In genomic region chr14:54425540-54425939, GRCm38 (mm10) we compare ENCODE assay signal across 14 mouse cellular contexts. TPM values are rescaled to one million over a fixed set of nuclear protein-coding genes. Genes with fewer than 3 reads are reported as not detected.
DNase-seq lines count a peak whose midpoint lies in the region; ATAC-seq and TF ChIP-seq lines count a peak whose summit lies in the region.
"Had no signal": no experiment of that assay in that cellular context is flagged by ENCODE, and none has a peak within 500 bp of the region (broad histone marks: within the 10 kb centered on the region; RNA-seq: fewer than 3 reads in every experiment).

No protein-coding gene starts in this region.

- no peak for TF ChIP-seq CTCF in G1E (IDR thresholded peaks at IDR 0.05; ENCODE audit: low read depth, low read length)
- no peak for TF ChIP-seq CTCF in forebrain, postnatal 0 days (IDR thresholded peaks at IDR 0.05; ENCODE audit: low read depth)

- no peak overlapping the region for H3K27ac ChIP-seq in heart, embryonic 15.5 days
- no peak overlapping the region for H3K27ac ChIP-seq in heart, embryonic 10.5 days
- 0 out of 2 replicates have a peak overlapping the region, but pooled peaks have one; percentile 96 for H3K27ac ChIP-seq in forebrain, postnatal 0 days (ENCODE audit: low read depth, low read length)
- H3K27ac ChIP-seq in midbrain, embryonic 12.5 days (replicated peaks): no peak overlapping the region

- 0 out of 2 replicates have a peak overlapping the region, but pooled peaks have one; percentile 73 for H3K4me2 ChIP-seq in heart, embryonic 15.5 days
- H3K4me2 ChIP-seq in forebrain, postnatal 0 days (ENCODE audit: low read depth): 0 out of 2 replicates have a peak overlapping the region, but pooled peaks have one; percentile 70
- H3K4me2 ChIP-seq in midbrain, embryonic 12.5 days (replicated peaks): peak overlapping the region; percentile 64

- H3K9ac ChIP-seq in heart, embryonic 15.5 days: no peak overlapping the region
- H3K9ac ChIP-seq in forebrain, postnatal 0 days: no peak overlapping the region
- no peak overlapping the region for H3K9ac ChIP-seq in midbrain, embryonic 12.5 days (replicated peaks)
- H3K9ac ChIP-seq: limb, embryonic 15.5 days had no signal

- H3K4me1 ChIP-seq in heart, embryonic 15.5 days (replicated peaks): peaks cover 41% of the 10 kb centered on the region
- peaks cover 17% of the 10 kb centered on the region for H3K4me1 ChIP-seq in heart, embryonic 10.5 days
- H3K4me1 ChIP-seq in G1E (ENCODE audit: insufficient read depth, low read depth, low read length): peaks cover 70% of the 10 kb centered on the region
- no peaks in the 10 kb centered on the region; the same call in 1 of the 2 replicates for H3K4me1 ChIP-seq in forebrain, postnatal 0 days (ENCODE audit: insufficient read depth)
- H3K4me1 ChIP-seq in midbrain, embryonic 12.5 days: peaks cover 32% of the 10 kb centered on the region

- 46% methylated on average over 1 of the region's 1 CpGs for WGBS in heart, embryonic 15.5 days
- 69% methylated on average over 1 of the region's 1 CpGs for WGBS in heart, embryonic 10.5 days
- 86% methylated on average over 1 of the region's 1 CpGs for WGBS in forebrain, postnatal 0 days
- WGBS in midbrain, embryonic 12.5 days: 91% methylated on average over 1 of the region's 1 CpGs

- no peak overlapping the region for H3K4me3 ChIP-seq in heart, embryonic 15.5 days
- no peak overlapping the region for H3K4me3 ChIP-seq in heart, embryonic 10.5 days
- H3K4me3 ChIP-seq in G1E (ENCODE audit: low read depth, low read length): peak overlapping the region; percentile 95; the same call in 1 of the 2 replicates
- H3K4me3 ChIP-seq in forebrain, postnatal 0 days (ENCODE audit: low read depth, low read length): no peak overlapping the region
- H3K4me3 ChIP-seq in midbrain, embryonic 12.5 days: peak overlapping the region; percentile 86; the same call in 1 of the 2 replicates

- no peaks in the 10 kb centered on the region for H3K27me3 ChIP-seq in heart, embryonic 15.5 days
- H3K27me3 ChIP-seq in heart, embryonic 10.5 days (ENCODE audit: insufficient read depth, poor library complexity, severe bottlenecking): no peaks in the 10 kb centered on the region
- H3K27me3 ChIP-seq in G1E (ENCODE audit: insufficient read depth, low read length): no peaks in the 10 kb centered on the region
- H3K27me3 ChIP-seq in forebrain, postnatal 0 days (ENCODE audit: insufficient read depth, low read length): no peaks in the 10 kb centered on the region
- no peaks in the 10 kb centered on the region for H3K27me3 ChIP-seq in midbrain, embryonic 12.5 days
- H3K27me3 ChIP-seq: limb, embryonic 15.5 days had no signal

- H3K9me3 ChIP-seq in heart, embryonic 15.5 days (replicated peaks): no peaks in the 10 kb centered on the region
- H3K9me3 ChIP-seq in heart, embryonic 10.5 days: no peaks in the 10 kb centered on the region; the same call in 1 of the 2 replicates
- no peaks in the 10 kb centered on the region for H3K9me3 ChIP-seq in G1E (replicated peaks)
- no peaks in the 10 kb centered on the region for H3K9me3 ChIP-seq in forebrain, postnatal 0 days (ENCODE audit: low read length)
- H3K9me3 ChIP-seq in midbrain, embryonic 12.5 days: no peaks in the 10 kb centered on the region
- H3K9me3 ChIP-seq: limb, embryonic 15.5 days had no signal

- no peak for DNase-seq in heart, embryonic 10.5 days (ENCODE audit: low spot score)
- DNase-seq in G1E (ENCODE audit: low spot score): no peak
- DNase-seq in forebrain, postnatal 0 days: no peak
- no peak for DNase-seq in spleen, postnatal 14 days (ENCODE audit: low spot score in 2 of 2)
- DNase-seq in frontal cortex, postnatal 36 days (ENCODE audit: low spot score in 2 of 2): no peak
- DNase-seq in heart, postnatal 4 days: no peak
- DNase-seq: cerebellum, adult 11 months; heart, adult 18-20 months; kidney, postnatal 14 days; thymus, postnatal 14 days had no signal

- no peak for ATAC-seq in heart, embryonic 15.5 days (replicated peaks; ENCODE audit: insufficient number of reproducible peaks, insufficient read depth, low FRiP score, low read depth)
- ATAC-seq in G1E (ENCODE audit: extremely low read depth, insufficient number of reproducible peaks, low FRiP score, poor library complexity, severe bottlenecking): no peak
- no peak for ATAC-seq in forebrain, postnatal 0 days
- ATAC-seq in midbrain, embryonic 12.5 days (ENCODE audit: low FRiP score, low read depth): no peak

- H3K36me3 ChIP-seq in heart, embryonic 15.5 days: 0 out of 2 replicates have a peak, but pooled peaks cover 4% of the 10 kb centered on the region
- H3K36me3 ChIP-seq in heart, embryonic 10.5 days: peaks cover 14% of the 10 kb centered on the region; the same call in 1 of the 2 replicates
- peaks cover 35% of the 10 kb centered on the region for H3K36me3 ChIP-seq in G1E (replicated peaks)
- H3K36me3 ChIP-seq in forebrain, postnatal 0 days (ENCODE audit: insufficient read depth): peaks cover 8% of the 10 kb centered on the region
- H3K36me3 ChIP-seq in midbrain, embryonic 12.5 days: peaks cover 10% of the 10 kb centered on the region; the same call in 1 of the 2 replicates

RNA-seq across cellular contexts. Expression of gene Mrpl52, which starts 1.2 kb away (rescaled TPM):
- 196 and 285 TPM in 2 replicates for polyA plus RNA-seq in heart, embryonic 15.5 days (2015; fragmentation: Nextera tagmentation; extraction: Ambion mirVana)
- 222 and 228 TPM in 2 replicates for polyA plus RNA-seq in heart, embryonic 10.5 days (2016; fragmentation: Nextera tagmentation; extraction: Ambion mirVana)
- total RNA-seq in G1E (2014; fragmentation: Nextera tagmentation) (318 and 469 TPM in 2 replicates), G1E (2017) (238 and 282 TPM in 2 replicates)
- polyA plus RNA-seq in G1E (2012): 1,643 and 2,190 TPM in 2 replicates
- total RNA-seq in forebrain, postnatal 0 days (2014; rRNA removed): 151 and 217 TPM in 2 replicates
- polyA plus RNA-seq in forebrain, postnatal 0 days (2015; fragmentation: Nextera tagmentation; extraction: Ambion mirVana): 277 and 336 TPM in 2 replicates
- polyA plus RNA-seq in midbrain, embryonic 12.5 days (2016; fragmentation: Nextera tagmentation; extraction: Ambion mirVana): 262 and 264 TPM in 2 replicates
- 100 to 1,000 TPM; 185 to 194 TPM for total RNA-seq in heart, postnatal 4 days (2021)

RNA-seq across cellular contexts. Expression of gene Mmp14, which starts 5.9 kb away (rescaled TPM):
- polyA plus RNA-seq in heart, embryonic 15.5 days (2015; fragmentation: Nextera tagmentation; extraction: Ambion mirVana): 91.2 and 125 TPM in 2 replicates
- 80.3 and 108 TPM in 2 replicates for polyA plus RNA-seq in heart, embryonic 10.5 days (2016; fragmentation: Nextera tagmentation; extraction: Ambion mirVana)
- total RNA-seq in G1E (2014; fragmentation: Nextera tagmentation): 60.4 and 66.0 TPM in 2 replicates
- total RNA-seq in G1E (2017): 28.6 and 33.8 TPM in 2 replicates
- polyA plus RNA-seq in G1E (2012): 108 and 147 TPM in 2 replicates
- total RNA-seq in forebrain, postnatal 0 days (2014; rRNA removed): 29.0 and 40.7 TPM in 2 replicates
- 32.5 and 39.1 TPM in 2 replicates for polyA plus RNA-seq in forebrain, postnatal 0 days (2015; fragmentation: Nextera tagmentation; extraction: Ambion mirVana)
- 84.8 and 88.6 TPM in 2 replicates for polyA plus RNA-seq in midbrain, embryonic 12.5 days (2016; fragmentation: Nextera tagmentation; extraction: Ambion mirVana)
- 100 to 1,000 TPM; 129 to 131 TPM for total RNA-seq in heart, postnatal 4 days (2021)
- polyA plus RNA-seq: CD4-positive, CD25-positive, alpha-beta regulatory T cell, adult 4 months had no signal

RNA-seq across cellular contexts. Expression of gene Slc7a7, which starts 8.0 kb away (rescaled TPM):
- 7.7 and 11.0 TPM in 2 replicates for polyA plus RNA-seq in heart, embryonic 15.5 days (2015; fragmentation: Nextera tagmentation; extraction: Ambion mirVana)
- polyA plus RNA-seq in heart, embryonic 10.5 days (2016; fragmentation: Nextera tagmentation; extraction: Ambion mirVana): 6.2 and 8.4 TPM in 2 replicates
- total RNA-seq in G1E (2014; fragmentation: Nextera tagmentation): 4.6 and 6.2 TPM in 2 replicates
- 0.55 and 0.76 TPM in 2 replicates for total RNA-seq in G1E (2017)
- polyA plus RNA-seq in G1E (2012): 0.88 and 1.1 TPM in 2 replicates
- 2.2 and 3.4 TPM in 2 replicates for total RNA-seq in forebrain, postnatal 0 days (2014; rRNA removed)
- polyA plus RNA-seq in forebrain, postnatal 0 days (2015; fragmentation: Nextera tagmentation; extraction: Ambion mirVana): 2.8 and 3.2 TPM in 2 replicates
- 3.9 and 4.7 TPM in 2 replicates for polyA plus RNA-seq in midbrain, embryonic 12.5 days (2016; fragmentation: Nextera tagmentation; extraction: Ambion mirVana)
- total RNA-seq in heart, postnatal 4 days (2021): 1 to 10 TPM; 5.2 to 7.8 TPM

RNA-seq across cellular contexts. Expression of gene Lrp10, which starts 38.4 kb away (rescaled TPM):
- polyA plus RNA-seq in heart, embryonic 15.5 days (2015; fragmentation: Nextera tagmentation; extraction: Ambion mirVana): 41.9 and 51.6 TPM in 2 replicates
- polyA plus RNA-seq in heart, embryonic 10.5 days (2016; fragmentation: Nextera tagmentation; extraction: Ambion mirVana): 44.8 and 51.0 TPM in 2 replicates
- total RNA-seq in G1E (2014; fragmentation: Nextera tagmentation) (36.3 and 44.4 TPM in 2 replicates), G1E (2017) (25.5 and 39.7 TPM in 2 replicates)
- 226 and 280 TPM in 2 replicates for polyA plus RNA-seq in G1E (2012)
- 39.6 and 45.8 TPM in 2 replicates for total RNA-seq in forebrain, postnatal 0 days (2014; rRNA removed)
- polyA plus RNA-seq in forebrain, postnatal 0 days (2015; fragmentation: Nextera tagmentation; extraction: Ambion mirVana): 38.0 and 38.5 TPM in 2 replicates
- 31.1 and 32.5 TPM in 2 replicates for polyA plus RNA-seq in midbrain, embryonic 12.5 days (2016; fragmentation: Nextera tagmentation; extraction: Ambion mirVana)
- total RNA-seq in heart, postnatal 4 days (2021): 10 to 100 TPM; 81.3 to 81.5 TPM

RNA-seq across cellular contexts. Expression of gene Rem2, which starts 50.4 kb away (rescaled TPM):
- 1.1 and 1.9 TPM in 2 replicates for polyA plus RNA-seq in heart, embryonic 15.5 days (2015; fragmentation: Nextera tagmentation; extraction: Ambion mirVana)
- 2.4 and 3.8 TPM in 2 replicates for polyA plus RNA-seq in heart, embryonic 10.5 days (2016; fragmentation: Nextera tagmentation; extraction: Ambion mirVana)
- not detected in 2 replicates for total RNA-seq in G1E (2014; fragmentation: Nextera tagmentation)
- total RNA-seq in G1E (2017): not detected in 2 replicates
- 0.06 and 0.08 TPM in 2 replicates for polyA plus RNA-seq in G1E (2012)
- total RNA-seq in forebrain, postnatal 0 days (2014; rRNA removed): 25.5 and 31.0 TPM in 2 replicates
- 22.5 and 28.0 TPM in 2 replicates for polyA plus RNA-seq in forebrain, postnatal 0 days (2015; fragmentation: Nextera tagmentation; extraction: Ambion mirVana)
- 42.6 and 44.9 TPM in 2 replicates for polyA plus RNA-seq in midbrain, embryonic 12.5 days (2016; fragmentation: Nextera tagmentation; extraction: Ambion mirVana)
- total RNA-seq in heart, postnatal 4 days (2021): under 1 TPM; 0.14 to 0.23 TPM
- total RNA-seq: heart, adult 18-20 months had no signal

Comparison
In these comparisons a context has a peak if more than half of its experiments do, and no peak if none do; other contexts are left out.
1. H3K4me3 ChIP-seq: peak in G1E (single experiment) and midbrain, embryonic 12.5 days (single experiment); none in heart, embryonic 15.5 days (single experiment), heart, embryonic 10.5 days (single experiment) and forebrain, postnatal 0 days (single experiment).
2. Peak in every context shown above with its lines, with median percentiles within 50 percentile points of each other: H3K4me2 ChIP-seq.